ENCODE assay signal across 11 mouse cellular contexts in the genomic region with DNA sequence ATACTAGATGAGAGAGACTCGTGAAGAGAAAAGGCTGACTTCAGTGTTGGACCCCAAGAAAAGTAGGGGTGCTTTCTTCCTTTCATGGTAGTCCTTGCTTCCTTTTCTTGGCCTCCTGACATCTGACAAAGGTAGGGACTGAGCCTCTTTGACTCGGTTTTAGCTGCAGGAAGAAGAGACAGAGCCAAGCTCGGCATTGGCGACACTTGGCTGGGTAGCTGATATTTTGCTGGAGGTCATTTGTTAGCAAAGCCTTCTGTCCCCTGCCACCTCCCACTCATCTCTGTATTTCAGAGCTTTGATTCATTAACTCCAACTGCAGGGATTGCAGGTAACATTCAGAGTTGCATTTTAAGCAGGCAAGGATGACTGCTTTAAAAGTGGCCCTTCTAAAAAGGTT.
"Had no signal": no experiment of that assay in that cellular context is flagged by ENCODE, and none has a peak within 500 bp of the region (broad histone marks: within the 10 kb centered on the region; RNA-seq: fewer than 3 reads in every experiment).

No protein-coding gene starts in this region.

- DNase-seq: kidney, postnatal 14 days; kidney, postnatal 4 days; layer of hippocampus, adult 9-11 months; liver, embryonic 13.5 days; lung, adult 2 months; lung, postnatal 14 days; lung, postnatal 4 days; midbrain, embryonic 14.5 days; right cerebral cortex, postnatal 4 days; spleen, adult 18-20 months; thymus, postnatal 25 days had no signal
